Mouse (Mus musculus) MEL (cell line): ENCODE results near the gene Slc44a3. TPM values are rescaled to one million over a fixed set of nuclear protein-coding genes. Genes with fewer than 3 reads are reported as not detected.

Experiments used
- DNase-seq: peaks from one replicate; pipeline ENCODE4 v3.0.0; 2011; ENCODE audit warnings: low read depth, low spot score
- H3K27ac ChIP-seq: 2 replicates; pipeline ENCODE4 v1.5.1; 2012; ENCODE audit warnings: low read depth, mild to moderate bottlenecking, control low read depth, low read length, moderate library complexity; ENCODE audit not compliant: control insufficient read depth
- H3K27me3 ChIP-seq, 2 experiments: fragments of 150-350 bp in 1 of 2; sonication (generic) in 1 of 2; 2 replicates each; pipeline ENCODE4 v1.6.1; 2012; ENCODE audit warnings: low read length in 2 of 2, mild to moderate bottlenecking in 2 of 2, improper control_type of control experiment in 1 of 2, moderate library complexity in 1 of 2; ENCODE audit not compliant: insufficient read depth in 2 of 2, control insufficient read depth in 1 of 2
- H3K36me3 ChIP-seq, 2 experiments: 2 replicates each; pipeline ENCODE4 v1.6.1; 2012 to 2014; ENCODE audit warnings: low read length in 2 of 2, improper control_type of control experiment in 1 of 2, inconsistent platforms in 1 of 2, mild to moderate bottlenecking in 1 of 2; ENCODE audit not compliant: insufficient read depth in 2 of 2, control insufficient read depth in 1 of 2
- H3K4me1 ChIP-seq, 2 experiments: fragments of 150-350 bp in 1 of 2; sonication (generic) in 1 of 2; 2 replicates each; pipeline ENCODE4 v1.6.1; 2012; ENCODE audit warnings: low read length in 2 of 2, improper control_type of control experiment in 1 of 2, mild to moderate bottlenecking in 1 of 2; ENCODE audit not compliant: insufficient read depth in 2 of 2, control insufficient read depth in 1 of 2
- H3K4me3 ChIP-seq, 2 experiments: fragments of 150-350 bp in 1 of 2; sonication (generic) in 1 of 2; 2 replicates each; pipeline ENCODE4 v1.5.1; 2012; ENCODE audit warnings: low read depth in 2 of 2, low read length in 2 of 2, mild to moderate bottlenecking in 2 of 2, moderate library complexity in 2 of 2, control low read depth in 1 of 2, improper control_type of control experiment in 1 of 2; ENCODE audit not compliant: control insufficient read depth in 1 of 2, insufficient read depth in 1 of 2
- H3K79me2 ChIP-seq: 2 replicates; pipeline ENCODE4 v1.6.1; 2012; ENCODE audit warnings: mild to moderate bottlenecking, low read length, moderate library complexity; ENCODE audit not compliant: control insufficient read depth, poor library complexity, insufficient read depth
- H3K9ac ChIP-seq: 2 replicates; pipeline ENCODE4 v1.6.1; 2012; ENCODE audit warnings: low read depth, mild to moderate bottlenecking, control low read depth, low read length, moderate library complexity; ENCODE audit not compliant: control insufficient read depth, poor library complexity, severe bottlenecking
- H3K9me3 ChIP-seq: fragments of 150-350 bp; sonication (generic); replicated peaks from 2 replicates; pipeline ENCODE4 v1.6.1; 2012; ENCODE audit warnings: mild to moderate bottlenecking, low read length, improper control_type of control experiment, moderate library complexity; ENCODE audit not compliant: insufficient read depth
- CHD1 ChIP-seq: IDR thresholded peaks from 2 replicates; pipeline ENCODE4 v1.6.1; 2012; ENCODE audit warnings: low read depth, mild to moderate bottlenecking, inconsistent platforms, low read length, improper control_type of control experiment
- ELF1 ChIP-seq: IDR thresholded peaks from 2 replicates; pipeline ENCODE4 v1.6.1; 2014; ENCODE audit warnings: low read depth, mild to moderate bottlenecking, inconsistent platforms, low read length, improper control_type of control experiment, moderate library complexity
- EP300 ChIP-seq, 2 experiments: IDR thresholded peaks; 2 replicates each; pipeline ENCODE4 v1.6.1; 2011; ENCODE audit warnings: improper control_type of control experiment in 2 of 2, low read length in 2 of 2, low read depth in 1 of 2, mild to moderate bottlenecking in 1 of 2
- ETS1 ChIP-seq: IDR thresholded peaks from 2 replicates; pipeline ENCODE4 v1.6.1; 2012; ENCODE audit warnings: low read depth, mild to moderate bottlenecking, inconsistent platforms, low read length, improper control_type of control experiment, moderate library complexity
- KAT2A ChIP-seq: conservative IDR thresholded peaks from 2 replicates; pipeline ENCODE4 v1.6.1; 2012; ENCODE audit warnings: low read depth, low read length, improper control_type of control experiment, inconsistent platforms
- MAX ChIP-seq: IDR thresholded peaks from 2 replicates; pipeline ENCODE4 v1.6.1; 2011; ENCODE audit warnings: low read length, improper control_type of control experiment
- NELFE ChIP-seq: IDR thresholded peaks from 2 replicates; pipeline ENCODE4 v1.6.1; 2011; ENCODE audit warnings: low read depth, low read length, improper control_type of control experiment
- POLR2A ChIP-seq, 2 experiments: IDR thresholded peaks; 2 replicates each; pipeline ENCODE4 v1.6.1; 2011 to 2012; ENCODE audit warnings: low read length in 2 of 2, mild to moderate bottlenecking in 2 of 2, control low read depth in 1 of 2, improper control_type of control experiment in 1 of 2, low read depth in 1 of 2, moderate library complexity in 1 of 2; ENCODE audit not compliant: control insufficient read depth in 1 of 2, insufficient read depth in 1 of 2, poor library complexity in 1 of 2
- POLR2AphosphoS2 ChIP-seq: IDR thresholded peaks from 2 replicates; pipeline ENCODE4 v1.6.1; 2011; ENCODE audit warnings: low read length, improper control_type of control experiment
- POLR2AphosphoS5 ChIP-seq: IDR thresholded peaks from 2 replicates; pipeline ENCODE4 v1.6.1; 2012; ENCODE audit warnings: low read depth, borderline replicate concordance, mild to moderate bottlenecking, inconsistent platforms, low read length, moderate library complexity, mixed read lengths
- RAD21 ChIP-seq: IDR thresholded peaks from 2 replicates; pipeline ENCODE4 v1.6.1; 2011; ENCODE audit warnings: mild to moderate bottlenecking, low read depth, low read length, improper control_type of control experiment
- RCOR1 ChIP-seq: IDR thresholded peaks from 2 replicates; pipeline ENCODE4 v1.6.1; 2012; ENCODE audit warnings: low read depth, mild to moderate bottlenecking, inconsistent platforms, low read length, improper control_type of control experiment
- SMC3 ChIP-seq: IDR thresholded peaks from 2 replicates; pipeline ENCODE4 v1.6.1; 2011; ENCODE audit warnings: low read depth, low read length, improper control_type of control experiment
- TAL1 ChIP-seq: IDR thresholded peaks from 2 replicates; pipeline ENCODE4 v1.6.1; 2012; ENCODE audit warnings: mild to moderate bottlenecking, inconsistent platforms, low read length, moderate library complexity, mixed read lengths
- UBTF ChIP-seq: IDR thresholded peaks from 2 replicates; pipeline ENCODE4 v1.6.1; 2012; ENCODE audit warnings: low read depth, mild to moderate bottlenecking, inconsistent platforms, low read length, improper control_type of control experiment, moderate library complexity, borderline replicate concordance; ENCODE audit not compliant: insufficient read depth
- USF1 ChIP-seq: IDR thresholded peaks from 2 replicates; pipeline ENCODE4 v1.6.1; 2014; ENCODE audit warnings: low read depth, mild to moderate bottlenecking, inconsistent platforms, low read length, improper control_type of control experiment, moderate library complexity
- ZC3H11A ChIP-seq: IDR thresholded peaks from 2 replicates; pipeline ENCODE4 v1.6.1; 2012; ENCODE audit warnings: low read depth, mild to moderate bottlenecking, inconsistent platforms, low read length, improper control_type of control experiment
- ZNF384 ChIP-seq: IDR thresholded peaks from 2 replicates; pipeline ENCODE4 v1.6.1; 2012; ENCODE audit warnings: low read depth, mild to moderate bottlenecking, inconsistent platforms, low read length, improper control_type of control experiment
- polyA plus RNA-seq, 2 experiments: library from polyadenylated mRNA; stranded (reverse) in 1 of 2; unstranded in 1 of 2; fragments of >175 nt in 1 of 2; fragments of >200 nt in 1 of 2; gene quantifications; 2 replicates each; pipeline versions ENCODE4 v1.2.1 to v1.2.4; 2012; ENCODE audit warnings: low replicate concordance in 2 of 2, low read depth in 1 of 2; ENCODE audit not compliant: insufficient read length in 2 of 2, insufficient read depth in 1 of 2, missing spikeins in 1 of 2
- total RNA-seq: library from RNA; depleted of rRNA; stranded (reverse); fragments of 300-350 nt; gene quantifications from 2 replicates; pipeline ENCODE4 v1.2.3, GENCODE M21; 2012

Slc44a3 gene
- total and polyA plus RNA-seq, 3 experiments = 0.08 to 0.11 TPM; not detected in 1

GRCm38 (mm10) chr3:121451404-121451803, 80.8 kb downstream of the Slc44a3 start:
- H3K79me2 ChIP-seq = no peaks in the 10 kb centered on the region
- no peak for TF ChIP-seq POLR2A (IDR thresholded peaks at IDR 0.05; ENCODE audit: control insufficient read depth in 1 of 2, insufficient read depth in 1 of 2, low read depth in 1 of 2, low read length in 2 of 2, poor library complexity in 1 of 2)
- no peak for TF ChIP-seq NELFE
- no peak for TF ChIP-seq CHD1
- no peak for TF ChIP-seq RCOR1
- no peak for TF ChIP-seq TAL1
- TF ChIP-seq MAX = no peak
- no peaks in the 10 kb centered on the region for H3K4me1 ChIP-seq
- H3K4me3 ChIP-seq = no peak overlapping the region
- no peak overlapping the region for H3K9ac ChIP-seq
- H3K27me3 ChIP-seq = no peaks in the 10 kb centered on the region
- H3K9me3 ChIP-seq = no peaks in the 10 kb centered on the region
- H3K36me3 ChIP-seq = no peaks in the 10 kb centered on the region
- H3K27ac ChIP-seq = no peak overlapping the region
- DNase-seq = no peak

GRCm38 (mm10) chr3:121449527-121449926, 82.7 kb downstream of the Slc44a3 start:
- no peaks in the 10 kb centered on the region; a peak in 1 of 4 replicates for H3K36me3 ChIP-seq
- H3K79me2 ChIP-seq = no peaks in the 10 kb centered on the region
- no peaks in the 10 kb centered on the region for H3K27me3 ChIP-seq
- H3K9ac ChIP-seq = no peak overlapping the region
- 0 out of 4 replicates have a peak, but pooled peaks cover 0 to under 1% of the 10 kb centered on the region in 2 experiments for H3K4me1 ChIP-seq
- no peak for DNase-seq
- TF ChIP-seq KAT2A (no peak), TAL1 (no peak), ZC3H11A (no peak), UBTF (no peak), ZNF384 (no peak), POLR2AphosphoS5 (no peak), POLR2AphosphoS2 (no peak), EP300 (IDR thresholded peaks at IDR 0.05; ENCODE audit: low read depth in 1 of 2, low read length in 2 of 2) (no peak), NELFE (no peak), ETS1 (no peak), ELF1 (no peak), SMC3 (no peak), RAD21 (no peak), POLR2A (IDR thresholded peaks at IDR 0.05; ENCODE audit: control insufficient read depth in 1 of 2, insufficient read depth in 1 of 2, low read depth in 1 of 2, low read length in 2 of 2, poor library complexity in 1 of 2) (no peak), USF1 (no peak)
- TF ChIP-seq, all 39 proteins: peak for 0
- Histone ChIP-seq H3K4me3 (no peak overlapping the region), H3K9me3 (no peaks in the 10 kb centered on the region), H3K27ac (no peak overlapping the region)
